Mouse (Mus musculus): Measurements from ENCODE around the gene Arf5.
A peak's percentile ranks its signal among the peaks of the same experiment; 100 is the strongest.

The Arf5 gene

GRCm38 (mm10) chr6:28429870-28430269 is 6.5 kb downstream of the Arf5 start:
- DNase-seq, result no peak

- no peak for DNase-seq
Observed at GRCm38 (mm10) chr6:28430795-28431537, 7.6 kb downstream of the Arf5 start.

- no peak for DNase-seq
Observed at GRCm38 (mm10) chr6:28431538-28431855, 8.1 kb downstream of the Arf5 start.

- DNase-seq, result no peak
Observed at GRCm38 (mm10) chr6:28447937-28448336, 24.6 kb downstream of the Arf5 start.

GRCm38 (mm10) chr6:28449253-28449652 is 25.9 kb downstream of the Arf5 start, which contains the start of gene Pax4:
Gene Pax4, minus strand, starts transcription at chr6:28449353.
- DNase-seq, result no peak

- DNase-seq, result no peak
Observed at GRCm38 (mm10) chr6:28450481-28450880, 27.1 kb downstream of the Arf5 start.

GRCm38 (mm10) chr6:28450977-28451376 is 27.6 kb downstream of the Arf5 start:
- no peak for DNase-seq

- DNase-seq, result no peak
Observed at GRCm38 (mm10) chr6:28459221-28459668, 35.9 kb downstream of the Arf5 start.

GRCm38 (mm10) chr6:28460534-28460933 is 37.2 kb downstream of the Arf5 start:
- DNase-seq, result peak; percentile 61

- no peak for DNase-seq
Observed at GRCm38 (mm10) chr6:28464630-28465029, 41.3 kb downstream of the Arf5 start.

GRCm38 (mm10) chr6:28470017-28470602 is 46.8 kb downstream of the Arf5 start:
- DNase-seq, result no peak

- DNase-seq, result no peak
Observed at GRCm38 (mm10) chr6:28470621-28471020, 47.3 kb downstream of the Arf5 start.

- DNase-seq, result no peak
Observed at GRCm38 (mm10) chr6:28471284-28472035, 48.1 kb downstream of the Arf5 start.

GRCm38 (mm10) chr6:28474211-28474610 is 50.9 kb downstream of the Arf5 start:
- DNase-seq, result no peak

GRCm38 (mm10) chr6:28474839-28475238 is 51.5 kb downstream of the Arf5 start, which contains the start of gene Snd1:
Gene Snd1, plus strand, starts transcription at chr6:28475139.
- no peak for DNase-seq
